18 mouse cellular contexts compared by ENCODE assay signal in genomic region chr5:73362338-73362737, GRCm38 (mm10). TPM values are rescaled to one million over a fixed set of nuclear protein-coding genes. Genes with fewer than 3 reads are reported as not detected.
"Had no signal": no experiment of that assay in that cellular context is flagged by ENCODE, and none has a peak within 500 bp of the region (broad histone marks: within the 10 kb centered on the region; RNA-seq: fewer than 3 reads in every experiment).

No protein-coding gene starts in this region.

- ATAC-seq: intestine, postnatal 0 days; liver, postnatal 0 days; lung, postnatal 0 days; midbrain, embryonic 15.5 days had no signal

- H3K9me3 ChIP-seq: kidney, embryonic 15.5 days; midbrain, embryonic 12.5 days; midbrain, embryonic 15.5 days; neural tube, embryonic 12.5 days; neural tube, embryonic 15.5 days had no signal

- H3K4me3 ChIP-seq: kidney, embryonic 15.5 days; midbrain, embryonic 12.5 days; midbrain, embryonic 15.5 days; neural tube, embryonic 12.5 days; neural tube, embryonic 15.5 days had no signal

- H3K27me3 ChIP-seq: kidney, embryonic 15.5 days; midbrain, embryonic 15.5 days; neural tube, embryonic 12.5 days; neural tube, embryonic 15.5 days had no signal

- H3K27ac ChIP-seq: kidney, embryonic 15.5 days; liver, embryonic 14.5 days; macrophage; midbrain, embryonic 12.5 days; midbrain, embryonic 15.5 days; neural tube, embryonic 12.5 days; neural tube, embryonic 15.5 days had no signal

- H3K4me1 ChIP-seq: midbrain, embryonic 12.5 days had no signal

- H3K36me3 ChIP-seq: kidney, embryonic 15.5 days; midbrain, embryonic 12.5 days; midbrain, embryonic 15.5 days; neural tube, embryonic 12.5 days; neural tube, embryonic 15.5 days had no signal

- H3K4me2 ChIP-seq: kidney, embryonic 15.5 days; lung, embryonic 14.5 days; midbrain, embryonic 12.5 days; midbrain, embryonic 15.5 days; neural tube, embryonic 12.5 days; neural tube, embryonic 15.5 days had no signal

- H3K9ac ChIP-seq: kidney, embryonic 15.5 days; liver, embryonic 14.5 days; liver, postnatal 0 days; lung, embryonic 14.5 days; midbrain, embryonic 12.5 days; midbrain, embryonic 15.5 days; neural tube, embryonic 12.5 days; neural tube, embryonic 15.5 days had no signal

- DNase-seq: kidney, adult 8-10 months; kidney, postnatal 36 days; liver, postnatal 0 days; lung, embryonic 14.5 days; thymus, adult 18-20 months; thymus, postnatal 36 days had no signal

RNA-seq across cellular contexts. Expression of gene Cwh43, which starts 43.5 kb away (rescaled TPM):
- total RNA-seq: megakaryocyte, adult 5-6 weeks had no signal
- polyA plus RNA-seq: limb, embryonic 11.5 days; liver, embryonic 14.5 days; liver, postnatal 0 days; lung, embryonic 14.5 days; lung, postnatal 0 days; macrophage; neural tube, embryonic 12.5 days; spleen, adult 2 months had no signal
